Mouse (Mus musculus) bone marrow, adult 2 months (tissue): ENCODE data around the gene Muc2. TPM values are rescaled to one million over a fixed set of nuclear protein-coding genes. Genes with fewer than 3 reads are reported as not detected.

Experiments
- H3K27ac ChIP-seq: fragments of 200-500 bp; 2 replicates; pipeline ENCODE4 v1.5.1; 2012; ENCODE audit warnings: low read depth, mild to moderate bottlenecking, control low read depth, inconsistent platforms, low read length; ENCODE audit not compliant: control insufficient read depth, poor library complexity, insufficient read depth
- H3K4me1 ChIP-seq: fragments of 200-500 bp; 2 replicates; pipeline ENCODE4 v1.6.1; 2011; ENCODE audit warnings: low read length; ENCODE audit not compliant: control insufficient read depth, insufficient read depth
- H3K4me3 ChIP-seq: fragments of 200-500 bp; replicated peaks from 2 replicates; pipeline ENCODE3; 2011; ENCODE audit warnings: mild to moderate bottlenecking, low read depth, low read length, control low read depth; ENCODE audit not compliant: control insufficient read depth
- CTCF ChIP-seq: fragments of 200-500 bp; IDR thresholded peaks from 2 replicates; pipeline ENCODE4 v1.5.1; 2011; ENCODE audit warnings: low read length, control low read depth; ENCODE audit not compliant: control insufficient read depth, insufficient read depth
- POLR2A ChIP-seq: fragments of 200-500 bp; IDR thresholded peaks from 2 replicates; pipeline ENCODE4 v1.6.1; 2011; ENCODE audit warnings: low read depth, mild to moderate bottlenecking, control low read depth, low read length, borderline replicate concordance; ENCODE audit not compliant: control insufficient read depth
- whole genome bisulfite sequencing: fragments of 180-500 bp; shearing (Covaris S2); methylation state at CpG from one replicate; pipeline ENCODE4 v1.1.7; 2018; 5-methylcytosine and 5-hydroxymethylcytosine counted together
- polyA plus RNA-seq: library from polyadenylated mRNA; stranded (reverse); fragments of >200 nt; gene quantifications from 2 replicates; pipeline ENCODE4 v1.2.4, GENCODE M21; 2011; ENCODE audit warnings: low replicate concordance; ENCODE audit not compliant: missing spikeins, insufficient read depth, insufficient read length

Gene Muc2
- polyA plus RNA-seq, 1 experiment, result 0.75 TPM

DNA sequence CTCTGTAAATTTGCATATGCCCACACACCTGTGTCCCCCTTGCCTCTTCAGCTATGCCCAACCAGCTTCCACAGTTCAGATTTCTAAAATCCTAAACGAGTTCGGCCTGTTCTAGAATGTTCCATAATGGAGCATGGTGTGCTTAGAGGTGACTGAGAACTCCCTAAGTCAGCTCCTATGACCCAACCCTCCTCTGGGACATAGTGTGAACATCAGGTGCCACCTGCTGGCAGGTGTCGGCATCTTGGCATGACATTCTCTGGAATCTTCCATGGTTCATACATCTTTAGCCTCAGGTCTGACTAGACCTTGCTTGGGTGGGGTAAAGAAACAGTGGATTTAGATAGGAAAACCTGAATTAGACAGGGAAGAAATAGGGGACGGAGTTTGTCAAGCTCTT is 19.1 kb upstream of the Muc2 start:
- no peak overlapping the region for H3K4me3 ChIP-seq
- 53% methylated on average over 4 of the region's 4 CpGs for WGBS
- no peak for TF ChIP-seq POLR2A
- peak; percentile 65 for TF ChIP-seq CTCF
- H3K4me1 ChIP-seq, result no peaks in the 10 kb centered on the region
- H3K27ac ChIP-seq, result peak overlapping the region; percentile 45; the same call in 1 of the 2 replicates

- H3K4me1 ChIP-seq, result no peaks in the 10 kb centered on the region
- TF ChIP-seq POLR2A, result no peak
- no peak for TF ChIP-seq CTCF
- 70% methylated on average over 5 of the region's 5 CpGs for WGBS
- no peak overlapping the region for H3K4me3 ChIP-seq
- peak overlapping the region; percentile 59 for H3K27ac ChIP-seq
These were observed 18.4 kb upstream of the Muc2 start for GRCm38 (mm10) chr7:141671626-141672291.

- Histone ChIP-seq H3K27ac (no peak overlapping the region), H3K4me1 (no peaks in the 10 kb centered on the region), H3K4me3 (no peak overlapping the region)
- 15% methylated on average over 4 of the region's 4 CpGs for WGBS
- TF ChIP-seq CTCF (no peak), POLR2A (no peak)
These were observed 11.2 kb upstream of the Muc2 start for GRCm38 (mm10) chr7:141678922-141679321.

DNA sequence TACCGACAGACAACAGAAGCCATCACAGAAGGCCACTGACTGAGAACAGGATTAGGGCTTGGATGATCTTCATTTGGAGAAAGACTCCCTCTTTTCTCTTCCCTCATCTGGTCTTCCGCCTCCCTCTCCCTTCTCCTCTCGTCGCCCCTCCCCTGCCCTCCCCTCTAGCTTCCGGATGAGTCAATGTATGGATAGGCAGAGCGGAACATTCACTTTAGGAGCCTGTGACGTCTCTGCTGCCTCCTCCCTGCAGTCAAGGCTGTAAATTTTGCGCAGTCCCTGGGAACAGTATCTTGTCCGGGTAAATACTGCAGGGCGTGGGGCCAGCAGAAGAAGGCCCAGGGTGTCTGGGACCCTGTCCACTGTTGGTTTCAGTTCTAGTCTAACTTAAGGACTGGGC is 2.8 kb upstream of the Muc2 start:
- TF ChIP-seq CTCF (no peak), POLR2A (no peak)
- Histone ChIP-seq H3K27ac (no peak overlapping the region), H3K4me3 (no peak overlapping the region), H3K4me1 (no peaks in the 10 kb centered on the region)
- WGBS, result 70% methylated on average over 10 of the region's 10 CpGs

- 46% methylated on average over 30 of the region's 30 CpGs for WGBS
- no peak for TF ChIP-seq POLR2A
- no peak; the same call in 1 of the 2 replicates for TF ChIP-seq CTCF
- no peak overlapping the region for H3K27ac ChIP-seq
- no peaks in the 10 kb centered on the region for H3K4me1 ChIP-seq
- H3K4me3 ChIP-seq, result no peak overlapping the region
These were observed 3.6 kb downstream of the Muc2 start for GRCm38 (mm10) chr7:141693591-141694273.

GRCm38 (mm10) chr7:141694274-141694639 is 4.1 kb downstream of the Muc2 start:
- no peak for TF ChIP-seq POLR2A
- TF ChIP-seq CTCF, result no peak
- 71% methylated on average over 5 of the region's 5 CpGs for WGBS
- no peak overlapping the region for H3K4me3 ChIP-seq
- H3K4me1 ChIP-seq, result no peaks in the 10 kb centered on the region
- H3K27ac ChIP-seq, result no peak overlapping the region

- Histone ChIP-seq H3K4me1 (no peaks in the 10 kb centered on the region), H3K27ac (no peak overlapping the region), H3K4me3 (no peak overlapping the region)
- 82% methylated on average over 13 of the region's 13 CpGs for WGBS
- TF ChIP-seq POLR2A (no peak), CTCF (no peak)
These were observed 6.4 kb downstream of the Muc2 start for GRCm38 (mm10) chr7:141696538-141696937.

- TF ChIP-seq POLR2A, result no peak
- no peak for TF ChIP-seq CTCF
- Histone ChIP-seq H3K4me1 (no peaks in the 10 kb centered on the region), H3K27ac (no peak overlapping the region), H3K4me3 (no peak overlapping the region)
- WGBS, result 71% methylated on average over 8 of the region's 8 CpGs
These were observed 9.5 kb downstream of the Muc2 start for GRCm38 (mm10) chr7:141699556-141700220.
